Mouse (Mus musculus) cerebellum, adult 8-10 months (tissue): ENCODE measurements at regions not wholly inside any gene's neighbourhood (a gene's known extent, or its start where the extent isn't known, plus 50 kb on each side); places are given as distances from the start of the nearest gene placed in this dataset.
"Not testable (repeated sequence)": the region's sequence is repeated elsewhere in the genome, so short reads cannot be mapped to it uniquely, and the experiment has no call there.

Source experiments
- DNase-seq: peaks from one replicate; pipeline ENCODE4 v3.0.0; 2022

- DNase-seq, result no peak
Observed at GRCm38 (mm10) chr10:117473471-117473870, 93.7 kb upstream of the Cpsf6 start.

DNA sequence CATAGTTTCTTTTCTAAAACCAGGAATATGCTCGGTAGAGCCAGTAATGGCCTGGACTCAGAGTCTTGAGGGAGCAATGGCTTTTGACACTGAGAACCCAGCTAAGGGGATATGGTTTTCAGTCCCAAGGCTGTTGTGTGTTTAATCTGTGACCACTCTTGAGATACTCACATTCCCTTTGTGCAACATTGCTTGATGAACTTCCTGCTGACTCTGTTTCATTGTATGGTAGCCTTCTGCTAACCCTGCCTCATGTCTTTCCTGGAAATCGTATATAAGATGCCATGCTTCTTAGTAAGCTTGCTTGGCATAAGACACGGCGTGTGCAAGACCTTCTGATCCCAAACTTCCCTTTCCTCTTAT is 92.7 kb upstream of the Cpsf6 start:
- DNase-seq, result no peak

- DNase-seq, result no peak
Observed at GRCm38 (mm10) chr10:117471818-117472567, 92.2 kb upstream of the Cpsf6 start.

- no peak for DNase-seq
Observed at GRCm38 (mm10) chr10:117471036-117471817, 91.4 kb upstream of the Cpsf6 start.

DNA sequence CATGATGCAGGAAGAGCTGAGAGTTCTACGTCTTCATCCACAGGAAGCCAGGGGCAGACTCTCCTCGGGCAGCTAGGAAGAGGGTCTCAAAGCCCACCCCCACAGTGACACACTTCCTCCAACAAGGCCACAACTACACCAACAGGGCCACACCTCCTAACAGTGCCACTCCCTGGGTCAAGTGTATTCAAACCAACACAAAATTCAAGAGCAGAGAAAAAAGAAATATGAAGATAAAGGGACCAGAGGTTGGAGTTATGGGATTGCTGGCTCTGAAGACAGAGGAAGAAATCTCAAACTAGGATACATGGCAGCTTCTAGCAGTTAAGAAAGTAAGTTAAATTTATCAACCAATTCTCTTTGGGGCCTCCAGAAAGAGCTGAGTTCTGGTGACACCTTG is 90.7 kb upstream of the Cpsf6 start:
- no peak for DNase-seq

GRCm38 (mm10) chr10:117469573-117470090 is 89.8 kb upstream of the Cpsf6 start:
- DNase-seq, result no peak

DNA sequence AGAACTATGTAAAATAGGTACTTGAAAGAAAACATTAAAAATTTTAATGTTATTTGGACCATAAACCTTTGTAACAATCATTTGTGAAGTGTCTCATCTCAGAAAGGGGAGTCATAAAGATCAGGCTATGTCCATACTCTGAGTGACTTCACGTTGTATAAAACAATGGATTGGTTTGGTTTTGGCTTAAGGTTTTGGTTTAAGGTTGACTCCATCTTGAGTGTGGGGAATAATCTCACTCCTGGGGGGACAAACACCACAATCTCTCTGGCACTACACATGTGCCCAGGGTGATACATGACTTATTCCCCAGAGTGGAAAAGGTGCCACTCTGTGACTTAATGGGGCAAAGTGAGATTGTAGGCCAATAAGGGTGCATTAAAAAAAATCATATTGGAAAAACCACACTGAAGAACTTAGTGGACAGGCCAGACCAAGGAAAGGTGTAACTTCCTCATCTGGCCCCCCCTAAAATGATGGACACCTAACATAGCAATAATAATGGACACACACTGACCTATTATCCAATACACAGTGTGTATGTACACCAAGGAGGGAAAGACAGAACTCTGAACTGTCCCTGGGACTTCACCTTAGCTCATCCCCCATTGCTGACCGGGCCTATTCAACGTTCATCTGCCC is 89.2 kb upstream of the Cpsf6 start:
- DNase-seq, result no peak

- DNase-seq, result no peak
Observed at GRCm38 (mm10) chr10:117468381-117468780, 88.6 kb upstream of the Cpsf6 start.

DNA sequence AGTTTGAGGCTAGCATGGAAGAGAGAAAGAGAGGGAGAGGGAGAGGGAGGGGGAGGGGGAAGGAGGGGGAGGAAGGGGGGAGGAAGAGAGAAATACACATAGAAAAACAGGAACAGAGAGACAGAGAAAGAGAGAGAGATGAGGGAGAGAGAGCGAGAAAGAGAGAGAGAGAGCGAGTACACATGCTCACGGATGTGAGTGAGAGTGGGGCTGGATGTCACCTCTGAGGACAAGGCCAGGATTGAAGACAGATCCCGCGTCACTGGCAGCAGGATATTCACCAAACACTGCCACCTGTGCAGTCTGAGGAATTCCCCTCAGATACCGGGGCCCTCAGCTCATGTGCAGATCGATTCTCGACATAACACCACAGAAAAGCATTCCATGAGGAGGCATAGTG is 87.3 kb upstream of the Cpsf6 start:
- no peak for DNase-seq

DNA sequence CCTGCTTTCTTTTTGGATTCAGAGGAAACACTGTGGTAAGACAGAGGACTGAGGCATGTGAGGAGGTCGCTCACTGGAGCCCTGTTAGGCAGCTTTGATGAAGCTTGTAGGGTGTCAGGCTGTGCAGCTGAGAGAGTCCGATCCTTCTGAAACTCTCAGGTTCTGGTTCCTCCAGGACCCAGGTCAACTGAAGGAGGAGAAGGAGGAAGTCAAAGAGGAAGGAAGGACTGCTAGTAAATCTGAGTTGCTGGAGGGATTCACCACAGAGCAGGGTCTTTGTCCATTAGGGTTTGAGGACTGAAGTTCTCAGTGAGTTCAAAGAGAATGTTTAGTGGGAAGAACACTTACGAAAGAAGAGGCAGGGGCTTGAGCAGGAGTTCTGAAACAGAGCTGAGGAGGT is 86.6 kb upstream of the Cpsf6 start:
- no peak for DNase-seq

DNA sequence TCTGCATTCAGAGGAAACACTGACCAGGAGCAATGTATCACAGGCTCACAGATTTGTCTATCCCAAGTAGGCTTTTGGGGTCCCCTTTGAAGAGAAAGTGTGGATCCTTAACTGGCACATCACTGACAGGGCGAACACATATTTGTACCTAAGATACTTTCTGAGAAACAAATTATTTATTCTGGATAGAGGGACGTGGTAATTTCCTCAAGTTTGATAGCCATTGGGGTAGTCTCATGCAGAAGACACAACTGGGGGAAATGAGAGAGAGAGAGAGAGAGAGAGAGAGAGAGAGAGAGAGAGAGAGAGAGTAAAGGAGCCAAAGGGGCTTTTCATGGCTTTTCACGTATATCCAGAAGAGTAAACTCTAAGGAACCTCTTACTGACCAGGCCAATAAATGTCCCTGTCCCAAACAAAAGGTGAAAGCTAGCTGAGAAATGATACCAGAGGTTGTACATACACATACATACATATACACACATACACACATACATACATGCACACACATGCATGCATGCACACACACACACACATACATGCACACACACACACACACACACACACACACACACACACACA is 85.9 kb upstream of the Cpsf6 start:
- DNase-seq, result no peak

- DNase-seq, result no peak
Observed at GRCm38 (mm10) chr10:117465058-117465660, 85.3 kb upstream of the Cpsf6 start.

- not testable (repeated sequence) for DNase-seq
Observed at GRCm38 (mm10) chr10:117464331-117464730, 84.5 kb upstream of the Cpsf6 start.

- DNase-seq, result no peak
Observed at GRCm38 (mm10) chr10:117463636-117464035, 83.8 kb upstream of the Cpsf6 start.

DNA sequence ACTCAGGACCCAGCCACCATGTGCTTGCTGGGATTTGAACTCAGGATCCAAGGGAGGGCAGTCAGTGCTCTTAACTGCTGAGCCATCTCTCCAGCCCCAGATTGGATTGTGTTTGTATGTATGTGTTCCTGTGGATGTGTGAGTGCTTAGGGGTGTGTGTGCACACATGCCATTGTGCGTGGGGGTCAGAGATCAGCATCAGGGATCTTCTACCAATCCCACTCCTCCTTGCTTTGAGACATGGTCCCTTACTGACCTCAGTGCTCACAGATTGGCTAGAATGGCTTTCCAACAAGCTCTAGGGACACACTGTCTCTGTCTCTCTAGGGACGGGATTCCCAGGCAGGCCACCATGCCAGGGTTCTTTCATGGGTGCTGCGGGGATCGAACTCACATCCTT is 83.1 kb upstream of the Cpsf6 start:
- no peak for DNase-seq

GRCm38 (mm10) chr10:117461791-117462516 is 82.1 kb upstream of the Cpsf6 start:
- no peak for DNase-seq

DNA sequence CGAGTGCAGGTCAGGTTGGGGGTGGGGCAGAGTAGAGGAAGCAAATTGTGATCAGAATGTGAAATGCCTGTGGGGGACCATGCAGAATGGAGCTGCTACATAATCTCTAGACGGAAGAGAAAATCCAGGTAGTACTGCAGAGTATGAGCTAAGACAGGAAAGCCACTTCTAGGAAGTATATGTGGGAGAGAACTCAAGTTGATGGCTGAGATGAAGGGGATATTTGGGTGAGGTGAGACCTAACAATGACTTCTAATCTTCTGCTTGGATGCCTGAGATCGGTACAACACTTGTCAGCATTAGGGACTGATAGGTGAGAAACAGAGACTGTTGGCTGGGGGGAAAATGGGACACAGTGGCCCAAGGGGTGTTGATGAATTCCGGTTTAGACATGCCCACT is 81.4 kb upstream of the Cpsf6 start:
- no peak for DNase-seq

GRCm38 (mm10) chr10:117460366-117460730 is 80.5 kb upstream of the Cpsf6 start:
- no peak for DNase-seq

- no peak for DNase-seq
Observed at GRCm38 (mm10) chr10:117459651-117460365, 80.0 kb upstream of the Cpsf6 start.

DNA sequence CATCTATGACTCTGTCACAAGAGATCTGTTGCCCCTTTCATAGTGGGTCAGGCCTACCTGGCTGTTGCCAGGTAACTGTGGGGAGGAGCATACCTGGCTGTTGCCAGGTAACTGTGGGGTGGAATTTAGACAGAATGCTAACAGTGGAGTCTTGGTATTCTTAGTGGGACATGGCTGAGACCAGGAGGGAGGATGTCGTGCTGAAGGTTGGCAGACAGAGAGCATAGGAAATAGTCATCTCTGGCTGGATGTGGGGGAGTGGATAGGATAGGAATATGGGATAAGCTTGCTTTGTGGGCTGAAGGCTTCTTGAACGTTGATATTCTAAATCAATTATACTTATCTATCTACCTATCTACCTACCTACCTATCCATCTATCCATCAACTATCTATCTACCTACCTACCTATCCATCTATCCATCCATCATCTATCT is 79.2 kb upstream of the Cpsf6 start:
- no peak for DNase-seq

DNA sequence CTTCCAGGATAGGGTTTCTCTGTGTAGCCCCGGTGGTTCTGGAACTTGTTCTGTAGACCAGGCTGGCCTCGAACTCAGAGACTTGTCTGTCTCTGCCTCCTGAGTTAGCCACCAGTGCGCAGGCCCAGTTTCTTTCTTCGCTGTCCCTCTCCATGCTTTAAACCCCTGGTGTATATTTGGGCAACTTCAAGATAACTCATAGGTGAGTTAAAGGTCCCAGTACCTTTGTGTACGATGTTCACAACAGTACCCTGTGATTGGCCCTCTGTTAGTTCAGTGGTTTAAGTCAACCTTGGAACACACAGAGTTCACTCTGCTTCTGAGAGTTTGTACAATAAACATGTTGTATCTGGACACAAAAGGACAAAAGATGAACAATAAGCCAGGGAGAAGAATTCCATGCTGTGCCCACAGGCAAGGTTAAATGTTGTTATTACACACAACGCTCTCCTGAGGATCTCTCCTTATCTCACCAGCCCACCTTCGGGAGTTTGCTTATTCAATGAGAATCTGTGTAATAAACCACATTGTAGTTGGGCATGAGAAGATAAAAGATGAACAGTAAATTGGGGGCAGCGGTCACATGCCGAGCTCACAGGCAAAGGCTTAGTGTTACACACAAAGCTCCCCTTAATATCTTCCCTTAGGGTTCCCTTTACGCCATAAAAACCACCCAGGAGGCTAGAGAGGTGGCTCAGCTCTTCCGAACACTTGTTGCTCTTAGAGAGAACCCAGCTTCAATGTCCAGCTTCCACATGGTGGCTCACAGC is 78.6 kb upstream of the Cpsf6 start:
- DNase-seq, result no peak
